8 mouse cellular contexts compared by ENCODE assay signal in genomic region chr4:132545851-132546250, GRCm38 (mm10). TPM values are rescaled to one million over a fixed set of nuclear protein-coding genes. Genes with fewer than 3 reads are reported as not detected.
DNase-seq lines count a peak whose midpoint lies in the region; ATAC-seq and TF ChIP-seq lines count a peak whose summit lies in the region.

No protein-coding gene starts in this region.

- in situ Hi-C loops in ES-E14 (cut with MboI; ENCODE audit: low sequenced_read_pairs in 2 of 2, unreplicated experiment in 2 of 2): no loop called here

- no peak overlapping the region for H3K27ac ChIP-seq in forebrain, embryonic 11.5 days (ENCODE audit: low read depth, low read length)
- H3K27ac ChIP-seq in forebrain, embryonic 16.5 days (ENCODE audit: low read length): no peak overlapping the region
- H3K27ac ChIP-seq in ES-E14 (ENCODE audit: insufficient read depth, low read depth, low read length, poor library complexity, severe bottlenecking): no peak overlapping the region
- no peak overlapping the region for H3K27ac ChIP-seq in lung, embryonic 14.5 days (ENCODE audit: low read depth)

- TF ChIP-seq CTCF in lung, embryonic 14.5 days (IDR thresholded peaks at IDR 0.05; ENCODE audit: low read depth): peak; percentile 82

- peak; percentile 69 for DNase-seq in forebrain, embryonic 11.5 days (ENCODE audit: low spot score)
- DNase-seq in ES-E14 (ENCODE audit: low read depth, low spot score): peak; percentile 73
- DNase-seq in cerebellum, adult 8-10 months: peak; percentile 64
- peak; percentile 70 to 85 for DNase-seq in heart, adult 18-20 months
- DNase-seq in kidney, postnatal 10 days: peak; percentile 82
- peak; percentile 88 for DNase-seq in lung, embryonic 14.5 days
- peak; percentile 54 for DNase-seq in skeletal muscle tissue, adult 2 months (ENCODE audit: low read depth, low spot score)

- peaks cover 6% of the 10 kb centered on the region for H3K36me3 ChIP-seq in forebrain, embryonic 11.5 days (ENCODE audit: control insufficient read depth, insufficient read depth, low read length)
- H3K36me3 ChIP-seq in forebrain, embryonic 16.5 days (ENCODE audit: control insufficient read depth, insufficient read depth): peaks cover 40% of the 10 kb centered on the region
- H3K36me3 ChIP-seq in ES-E14 (ENCODE audit: control insufficient read depth, insufficient read depth, low read length, poor library complexity, severe bottlenecking): peaks cover 60% of the 10 kb centered on the region
- H3K36me3 ChIP-seq in lung, embryonic 14.5 days (ENCODE audit: insufficient read depth): peaks cover 95% of the 10 kb centered on the region

- ATAC-seq in forebrain, embryonic 11.5 days (replicated peaks; ENCODE audit: low FRiP score): no peak
- no peak for ATAC-seq in forebrain, embryonic 16.5 days
- ATAC-seq in lung, embryonic 14.5 days (ENCODE audit: insufficient read depth): no peak

- H3K27me3 ChIP-seq in forebrain, embryonic 11.5 days (ENCODE audit: control insufficient read depth, insufficient read depth, low read length): no peaks in the 10 kb centered on the region
- no peaks in the 10 kb centered on the region for H3K27me3 ChIP-seq in forebrain, embryonic 16.5 days (replicated peaks; ENCODE audit: control insufficient read depth, insufficient read depth, low read length)
- H3K27me3 ChIP-seq in lung, embryonic 14.5 days (ENCODE audit: insufficient read depth, low read length): no peaks in the 10 kb centered on the region

- no peak overlapping the region for H3K4me3 ChIP-seq in forebrain, embryonic 11.5 days (ENCODE audit: low read depth, low read length)
- H3K4me3 ChIP-seq in forebrain, embryonic 16.5 days (replicated peaks; ENCODE audit: low read length): no peak overlapping the region
- no peak overlapping the region for H3K4me3 ChIP-seq in ES-E14 (ENCODE audit: insufficient read depth in 1 of 2, low read depth in 1 of 2, low read length in 2 of 2, poor library complexity in 1 of 2, severe bottlenecking in 1 of 2)
- H3K4me3 ChIP-seq in lung, embryonic 14.5 days (ENCODE audit: low read depth, low read length): no peak overlapping the region

- no peak overlapping the region for H3K4me2 ChIP-seq in forebrain, embryonic 11.5 days (ENCODE audit: low read depth, low read length, severe bottlenecking)
- no peak overlapping the region for H3K4me2 ChIP-seq in forebrain, embryonic 16.5 days (ENCODE audit: low read length)
- no peak overlapping the region for H3K4me2 ChIP-seq in lung, embryonic 14.5 days

- no peak overlapping the region for H3K9ac ChIP-seq in forebrain, embryonic 11.5 days (ENCODE audit: low read length)
- no peak overlapping the region for H3K9ac ChIP-seq in forebrain, embryonic 16.5 days (replicated peaks; ENCODE audit: low read depth, low read length)
- no peak overlapping the region for H3K9ac ChIP-seq in ES-E14 (ENCODE audit: insufficient read depth, low read depth, low read length, poor library complexity, severe bottlenecking)
- H3K9ac ChIP-seq in lung, embryonic 14.5 days: no peak overlapping the region

- H3K9me3 ChIP-seq in forebrain, embryonic 11.5 days (ENCODE audit: control insufficient read depth, low read length): no peaks in the 10 kb centered on the region
- no peaks in the 10 kb centered on the region for H3K9me3 ChIP-seq in forebrain, embryonic 16.5 days (ENCODE audit: control insufficient read depth, low read length)
- H3K9me3 ChIP-seq in ES-E14 (ENCODE audit: control insufficient read depth, insufficient read depth, low read depth, low read length): no peaks in the 10 kb centered on the region
- H3K9me3 ChIP-seq in lung, embryonic 14.5 days (ENCODE audit: low read depth, low read length): no peaks in the 10 kb centered on the region

- no peaks in the 10 kb centered on the region for H3K4me1 ChIP-seq in forebrain, embryonic 11.5 days (replicated peaks; ENCODE audit: control insufficient read depth, insufficient read depth, low read length)
- no peaks in the 10 kb centered on the region for H3K4me1 ChIP-seq in forebrain, embryonic 16.5 days (replicated peaks; ENCODE audit: control insufficient read depth, insufficient read depth, low read length)
- H3K4me1 ChIP-seq in ES-E14 (ENCODE audit: control insufficient read depth in 2 of 2, insufficient read depth in 2 of 2, low read length in 2 of 2, poor library complexity in 1 of 2): 0 out of 4 replicates have a peak, but pooled peaks cover 0 to 5% of the 10 kb centered on the region in 2 experiments
- H3K4me1 ChIP-seq in lung, embryonic 14.5 days (ENCODE audit: insufficient read depth): no peaks in the 10 kb centered on the region

- 56% methylated on average over 8 of the region's 8 CpGs for WGBS in forebrain, embryonic 11.5 days
- 48% methylated on average over 8 of the region's 8 CpGs for WGBS in forebrain, embryonic 16.5 days
- WGBS in lung, embryonic 14.5 days: 30% methylated on average over 8 of the region's 8 CpGs

TF ChIP-seq in ES-E14, 5 proteins besides CTCF, POLR2A, EP300 and RAD21:
- TF ChIP-seq MAFK (IDR thresholded peaks at IDR 0.05; ENCODE audit: insufficient read depth, low read depth, low read length) (no peak), ZC3H11A (IDR thresholded peaks at IDR 0.05; ENCODE audit: borderline replicate concordance, low read depth, low read length) (no peak), HCFC1 (IDR thresholded peaks at IDR 0.05; ENCODE audit: borderline replicate concordance, insufficient read depth, low read length) (no peak), CHD2 (IDR thresholded peaks at IDR 0.05; ENCODE audit: low read depth, low read length) (no peak), ZNF384 (IDR thresholded peaks at IDR 0.05; ENCODE audit: low read depth, low read length) (no peak)

RNA-seq across cellular contexts. Expression of gene Dnajc8, which starts 10.5 kb away (rescaled TPM):
- 208 and 217 TPM in 2 replicates for polyA plus RNA-seq in forebrain, embryonic 11.5 days (2014; fragmentation: Nextera tagmentation; extraction: Ambion mirVana)
- polyA plus RNA-seq in forebrain, embryonic 16.5 days (2015; fragmentation: Nextera tagmentation; extraction: Ambion mirVana): 132 and 140 TPM in 2 replicates
- 127 and 167 TPM in 2 replicates for total RNA-seq in ES-E14 (2012; rRNA removed)
- 10 to 100 TPM; 51.0 to 52.9 TPM for total RNA-seq in heart, adult 18-20 months (2021)
- 191 TPM in 2 replicates for polyA plus RNA-seq in lung, embryonic 14.5 days (2014; fragmentation: Nextera tagmentation; extraction: Ambion mirVana)

RNA-seq across cellular contexts. Expression of gene Atpif1, which starts 12.4 kb away (rescaled TPM):
- 905 and 906 TPM in 2 replicates for polyA plus RNA-seq in forebrain, embryonic 11.5 days (2014; fragmentation: Nextera tagmentation; extraction: Ambion mirVana)
- polyA plus RNA-seq in forebrain, embryonic 16.5 days (2015; fragmentation: Nextera tagmentation; extraction: Ambion mirVana): 1,102 and 1,203 TPM in 2 replicates
- total RNA-seq in ES-E14 (2012; rRNA removed): 485 and 496 TPM in 2 replicates
- total RNA-seq in heart, adult 18-20 months (2021): 100 to 1,000 TPM; 326 to 345 TPM
- polyA plus RNA-seq in lung, embryonic 14.5 days (2014; fragmentation: Nextera tagmentation; extraction: Ambion mirVana): 1,179 and 1,189 TPM in 2 replicates

RNA-seq across cellular contexts. Expression of gene Ptafr, which starts 18.0 kb away (rescaled TPM):
- polyA plus RNA-seq in forebrain, embryonic 11.5 days (2014; fragmentation: Nextera tagmentation; extraction: Ambion mirVana): 0.25 and 0.40 TPM in 2 replicates
- 0.25 and 0.39 TPM in 2 replicates for polyA plus RNA-seq in forebrain, embryonic 16.5 days (2015; fragmentation: Nextera tagmentation; extraction: Ambion mirVana)
- 0.26 and 0.40 TPM in 2 replicates for total RNA-seq in ES-E14 (2012; rRNA removed)
- total RNA-seq in heart, adult 18-20 months (2021): 1 to 10 TPM; 1.3 to 1.5 TPM
- polyA plus RNA-seq in lung, embryonic 14.5 days (2014; fragmentation: Nextera tagmentation; extraction: Ambion mirVana): 0.83 and 1.1 TPM in 2 replicates

RNA-seq across cellular contexts. Expression of gene Sesn2, which starts 35.5 kb away (rescaled TPM):
- polyA plus RNA-seq in forebrain, embryonic 11.5 days (2014; fragmentation: Nextera tagmentation; extraction: Ambion mirVana): 9.4 and 9.5 TPM in 2 replicates
- 6.1 and 8.3 TPM in 2 replicates for polyA plus RNA-seq in forebrain, embryonic 16.5 days (2015; fragmentation: Nextera tagmentation; extraction: Ambion mirVana)
- total RNA-seq in ES-E14 (2012; rRNA removed): 75.8 and 96.1 TPM in 2 replicates
- 1 to 10 TPM; 2.8 TPM for total RNA-seq in heart, adult 18-20 months (2021)
- polyA plus RNA-seq in lung, embryonic 14.5 days (2014; fragmentation: Nextera tagmentation; extraction: Ambion mirVana): 7.8 and 8.6 TPM in 2 replicates
